Mouse (Mus musculus) urinary bladder, adult 18-20 months (tissue): Measurements from ENCODE around the gene Tfip11.

Experiments
- DNase-seq, 2 experiments: peaks; one replicate each; pipeline ENCODE4 v3.0.0; 2022; ENCODE audit warnings: low spot score in 2 of 2, mixed read lengths in 2 of 2

Tfip11 gene

DNA sequence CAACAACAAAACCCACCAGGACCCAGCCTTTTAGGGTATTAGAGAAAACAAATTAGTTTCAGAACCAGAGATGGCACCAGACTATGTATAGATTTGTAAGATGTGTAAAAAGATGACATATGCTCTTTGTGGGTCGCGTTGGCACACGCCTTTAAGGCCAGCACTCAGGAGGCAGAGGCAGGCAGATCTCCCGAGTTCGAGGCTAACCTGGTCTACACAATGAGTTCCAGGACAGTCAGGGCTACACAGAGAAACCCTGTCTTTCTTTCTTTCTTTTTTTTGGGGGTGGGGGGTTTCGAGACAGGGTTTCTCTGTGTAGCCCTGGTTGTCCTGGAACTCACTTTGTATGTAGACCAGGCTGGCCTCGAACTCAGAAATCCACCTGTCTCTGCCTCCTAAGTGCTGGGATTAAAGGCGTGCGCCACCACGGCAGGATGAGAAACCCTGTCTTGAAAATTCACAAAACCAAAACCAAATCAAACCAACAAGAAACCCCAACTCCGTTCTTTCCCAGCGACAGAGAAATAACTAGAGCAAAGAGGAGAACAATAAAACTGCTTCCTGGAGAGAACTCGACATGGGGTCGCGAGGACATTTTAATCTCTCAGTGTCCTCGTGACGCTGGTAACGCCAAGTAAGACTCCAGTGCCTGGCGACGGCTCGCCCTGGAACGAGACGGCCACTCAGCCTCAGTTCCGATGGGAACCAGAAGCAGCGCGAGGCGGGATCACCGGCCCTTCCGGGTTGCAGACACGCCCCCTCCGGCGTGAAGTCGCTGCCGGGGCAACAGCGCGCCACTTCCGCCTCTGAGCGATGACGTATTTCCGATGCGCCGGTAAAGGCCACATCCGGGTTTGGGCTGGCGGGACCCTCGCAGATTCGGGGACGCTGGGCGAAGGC lies at the start of gene Tfip11:
Tfip11 (plus strand) TSS at position 813 of the 900 bp plus-strand sequence.
- peak; percentile 92 to 95 for DNase-seq

DNA sequence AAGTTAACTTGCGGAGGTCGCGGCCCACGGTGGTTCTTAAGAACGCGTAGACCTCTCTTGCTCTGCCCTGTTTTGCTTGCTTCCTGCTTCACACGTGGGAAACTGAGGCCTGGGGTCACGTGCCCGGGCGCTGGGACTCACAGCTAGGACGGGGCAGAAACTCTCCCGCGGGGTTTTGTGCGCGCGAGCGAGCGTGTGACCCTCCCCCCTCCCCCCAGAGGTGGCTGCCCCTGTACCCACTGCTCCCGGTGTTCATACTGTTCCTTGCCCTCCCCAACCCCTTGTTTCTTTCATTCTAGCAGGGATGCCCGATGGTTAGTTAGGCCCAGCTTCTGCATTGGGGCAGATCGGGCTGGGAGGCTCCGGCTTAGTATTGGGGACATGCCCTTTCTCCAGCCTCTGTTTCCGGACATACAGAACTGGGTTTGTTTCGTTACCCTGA lies 49.2 kb upstream of the Tfip11 start:
- DNase-seq, result peak in 1 of 2 experiments; percentile 24

DNA sequence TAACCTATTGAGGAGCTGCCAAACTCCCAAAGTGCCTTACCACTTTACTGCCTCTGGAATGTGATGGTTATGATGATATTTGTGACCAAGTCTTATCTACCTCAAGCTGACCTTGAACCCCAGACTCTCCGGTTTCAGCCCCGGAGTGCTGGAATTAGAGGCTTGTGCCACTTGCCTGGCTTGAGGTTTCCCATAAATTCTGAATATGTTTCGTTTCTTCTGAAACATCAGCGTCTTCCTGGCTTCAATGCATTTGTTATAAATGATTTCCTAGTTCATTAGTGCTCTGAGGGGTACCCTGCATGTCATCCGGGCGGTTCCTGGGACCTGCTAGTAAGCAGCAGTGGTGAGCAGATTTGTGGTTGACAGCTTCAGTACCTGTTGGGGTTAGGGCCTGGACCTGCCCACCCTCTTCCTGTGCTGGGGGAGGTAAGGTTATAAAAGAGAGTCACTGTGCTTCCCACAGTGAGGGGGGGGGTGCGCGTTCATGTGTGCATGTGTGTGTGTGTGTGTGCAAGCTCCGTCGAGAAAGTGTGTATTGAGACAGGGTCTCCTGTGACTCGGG lies 48.2 kb upstream of the Tfip11 start:
- no peak for DNase-seq

DNA sequence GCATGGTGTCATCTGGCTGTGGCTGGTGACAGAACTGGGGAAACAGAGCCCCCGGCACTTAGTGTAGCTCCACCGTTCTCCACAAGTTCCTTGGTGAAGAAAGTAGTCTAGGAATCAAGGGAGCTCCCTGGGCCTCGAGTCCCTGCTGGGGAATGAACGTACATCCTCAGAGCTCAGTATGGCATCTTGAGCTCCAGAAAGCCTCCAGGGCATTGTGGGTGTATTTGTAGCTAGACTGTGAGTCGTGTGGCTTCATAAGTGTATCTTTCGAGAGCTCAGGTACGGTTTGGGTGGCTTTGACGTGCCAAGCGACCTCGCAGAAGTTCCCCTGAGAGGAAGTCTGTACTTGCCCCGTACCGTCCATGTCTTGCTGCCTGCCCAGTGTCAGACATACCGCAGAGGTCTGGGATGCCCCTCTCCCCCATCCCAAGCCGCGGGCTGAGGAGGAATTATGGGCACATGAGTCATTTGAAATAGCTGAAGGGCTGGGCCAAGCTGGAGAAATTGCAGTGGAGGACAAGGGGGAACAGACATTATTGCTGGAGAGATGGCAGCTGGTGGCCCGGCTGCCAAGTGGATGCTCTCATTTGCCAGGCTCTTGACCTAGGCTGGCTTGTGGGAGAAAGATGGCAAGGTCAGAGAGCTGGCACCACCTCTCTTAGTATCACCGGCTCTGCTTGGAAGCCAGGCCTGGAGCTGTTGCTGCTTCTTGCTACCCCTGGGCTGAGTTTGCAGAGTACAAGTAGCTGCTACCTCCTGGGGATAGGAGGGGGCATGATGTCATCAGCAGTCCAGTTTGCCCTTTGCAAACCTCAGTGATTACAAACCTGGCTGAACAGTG lies 46.8 kb upstream of the Tfip11 start:
- no peak for DNase-seq

DNA sequence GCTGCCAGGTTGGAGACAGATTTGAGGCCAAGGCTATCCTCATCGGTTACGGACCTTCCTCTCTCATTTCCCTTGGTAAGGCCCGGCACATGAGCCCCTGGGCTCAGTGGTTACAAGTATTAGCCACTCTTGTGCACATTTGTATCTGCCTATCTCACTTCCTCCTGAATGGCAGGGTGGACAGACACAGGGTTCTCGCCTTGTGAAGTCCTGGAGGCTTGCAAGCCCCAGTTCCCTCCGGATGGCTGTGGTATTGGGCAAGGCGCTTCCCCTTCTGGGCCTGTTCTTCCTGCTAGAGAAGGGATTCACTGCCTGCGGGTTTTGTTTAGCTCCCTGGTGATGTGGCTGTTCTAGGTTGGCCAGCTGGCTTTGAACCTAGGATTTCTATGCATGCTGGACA lies 46.0 kb upstream of the Tfip11 start:
- no peak for DNase-seq

DNA sequence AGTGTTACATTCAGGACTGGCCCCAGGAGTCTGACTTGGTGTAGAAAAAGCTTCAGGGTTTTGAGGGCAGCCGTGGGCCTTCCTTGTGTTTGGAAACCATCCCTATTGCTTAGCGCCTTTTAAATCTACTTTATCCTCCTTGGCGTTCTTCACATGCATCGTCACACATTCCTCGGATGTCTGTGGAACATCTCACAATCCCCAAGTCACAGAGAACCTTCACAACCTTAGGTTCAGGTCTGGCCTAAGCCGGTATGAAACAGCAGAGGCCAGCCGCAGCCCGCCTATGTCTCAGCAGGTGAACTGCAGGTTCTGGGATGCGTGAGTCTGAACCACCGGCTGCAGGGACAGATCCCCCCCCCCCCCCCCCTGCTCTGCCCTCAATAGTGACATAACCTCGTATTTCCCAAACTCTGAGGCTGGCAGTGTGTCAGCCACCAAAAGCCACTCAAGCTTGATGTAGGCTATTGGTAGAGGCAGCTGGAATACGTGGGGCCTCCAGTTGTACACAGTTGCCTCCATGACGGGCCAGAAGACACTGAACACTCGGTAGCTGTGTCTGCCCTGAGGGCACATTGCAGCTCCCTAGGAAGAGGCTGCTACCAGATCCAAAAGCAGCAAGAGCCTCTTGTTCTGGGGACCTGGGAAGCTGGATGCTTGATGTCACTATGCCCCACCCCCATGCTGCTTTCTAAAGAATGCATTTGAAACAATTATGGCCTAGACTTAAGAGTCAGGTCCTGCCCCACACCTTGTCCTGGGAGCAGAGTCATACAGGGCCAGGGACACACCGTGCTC lies 45.1 kb upstream of the Tfip11 start:
- no peak for DNase-seq

DNA sequence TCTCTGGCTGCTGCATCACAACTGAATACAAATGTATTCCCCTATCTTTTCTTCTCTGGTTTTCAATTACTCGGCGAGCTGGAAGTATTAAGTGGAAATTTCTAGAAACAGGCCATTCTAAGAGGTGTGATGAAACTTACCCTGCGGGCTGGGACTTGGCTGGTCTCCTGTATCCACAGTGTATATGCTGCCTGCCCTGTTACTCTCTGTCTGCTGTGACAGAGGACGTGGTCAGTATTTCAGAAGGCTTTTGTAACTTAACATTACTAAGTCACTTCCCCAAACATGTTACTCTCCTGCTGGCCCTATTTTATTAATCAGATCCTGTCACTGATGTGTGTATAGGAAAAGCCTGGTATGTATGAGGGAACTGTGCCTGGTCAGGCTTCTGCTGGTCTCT lies 44.5 kb upstream of the Tfip11 start:
- DNase-seq, result no peak

DNA sequence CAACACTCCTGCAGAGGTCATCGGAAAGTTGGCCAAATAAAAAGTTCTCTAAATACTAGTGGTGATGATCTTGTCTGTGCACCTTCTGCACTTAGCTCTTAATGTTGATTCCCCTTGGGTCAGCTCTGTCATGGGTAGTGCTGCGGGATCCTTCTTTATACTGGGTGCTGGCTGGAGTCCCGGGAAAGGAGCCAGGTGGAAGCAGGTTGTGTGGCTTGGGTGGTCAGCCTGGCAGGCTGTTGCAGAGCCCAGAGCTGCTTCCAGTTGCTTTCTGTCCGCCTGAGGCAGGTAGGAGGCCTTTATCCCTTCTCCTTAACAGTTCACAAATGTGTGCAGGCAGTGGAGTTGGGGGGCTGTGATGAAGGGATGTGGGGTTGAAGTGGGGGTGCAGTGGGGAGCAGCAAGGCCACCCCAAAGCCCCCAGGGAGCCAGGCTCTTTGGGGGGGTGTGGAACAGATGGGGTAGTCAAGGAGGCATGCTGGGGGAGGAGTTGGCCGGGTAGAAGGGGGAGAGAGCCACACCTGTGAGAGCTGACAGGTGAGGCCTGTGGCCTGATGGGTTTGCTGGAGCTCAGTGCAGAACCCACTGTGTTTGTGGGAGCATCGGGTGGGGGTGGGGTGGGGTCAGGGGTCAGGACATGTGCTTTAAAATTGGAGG lies 43.9 kb upstream of the Tfip11 start:
- DNase-seq, result no peak

DNA sequence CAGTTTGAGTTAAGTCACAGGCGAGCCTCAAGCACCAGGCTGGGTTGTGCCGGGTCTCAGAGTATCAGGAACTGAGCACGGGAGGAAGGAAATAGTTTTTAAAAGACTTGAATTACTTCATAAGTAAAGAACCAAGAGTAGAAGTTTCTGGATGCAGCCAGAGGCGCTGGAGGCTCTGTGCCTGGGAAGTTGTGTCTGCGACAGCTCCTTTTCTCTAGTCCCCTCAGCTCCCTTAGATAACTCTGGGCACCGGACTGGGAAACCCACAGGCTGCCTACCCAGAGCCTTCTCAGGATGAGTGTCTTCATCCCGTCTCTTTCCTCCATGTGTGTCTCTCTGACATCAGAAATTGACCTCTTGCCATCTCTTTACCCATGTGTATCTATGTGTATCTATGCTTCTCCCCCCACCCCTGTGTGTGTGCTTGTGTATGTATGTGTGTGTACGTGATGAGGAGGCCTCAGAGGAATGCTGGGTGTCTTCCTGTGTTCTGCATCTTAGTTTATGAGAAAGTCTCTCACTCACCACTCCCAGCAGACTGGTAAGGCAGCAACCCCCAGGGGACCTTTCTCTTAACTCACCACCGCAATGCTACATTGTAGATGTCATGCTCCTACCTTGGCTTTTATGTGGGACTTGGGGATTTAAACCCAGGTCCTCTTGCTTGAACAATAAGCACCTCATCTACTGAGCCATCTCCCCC lies 43.2 kb upstream of the Tfip11 start:
- DNase-seq, result no peak

DNA sequence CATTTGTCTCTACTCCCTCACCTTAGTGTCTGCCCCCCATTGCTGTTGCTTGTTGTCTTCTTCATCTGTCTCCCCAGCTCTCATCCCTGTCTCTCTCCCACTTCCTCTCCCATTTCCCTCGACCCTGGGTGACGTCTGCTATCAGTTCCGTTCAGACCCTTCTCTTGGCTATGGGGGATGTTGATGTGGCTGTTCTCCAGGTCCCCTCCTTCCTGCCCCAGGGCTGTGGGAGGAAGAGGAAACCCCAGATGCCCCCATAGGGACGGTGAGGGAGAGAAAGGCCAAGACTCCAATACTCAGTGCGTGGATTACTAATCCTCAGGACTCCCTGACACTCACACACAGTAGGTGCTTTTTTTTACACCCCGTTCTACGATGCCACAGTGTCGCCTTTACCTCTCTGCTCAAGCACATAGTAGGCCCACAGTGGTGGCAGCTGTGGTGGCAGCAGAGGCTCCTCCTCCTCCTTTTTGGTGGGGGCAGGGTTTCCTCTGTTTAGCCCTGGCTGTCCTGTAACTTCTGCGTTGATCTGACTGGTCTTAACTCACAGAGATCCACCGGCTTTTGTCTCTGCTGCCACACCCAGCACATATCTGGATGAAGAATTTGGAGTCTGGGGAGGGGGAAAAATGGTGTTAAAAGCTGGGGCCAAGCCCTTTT lies 42.5 kb upstream of the Tfip11 start:
- DNase-seq, result no peak

DNA sequence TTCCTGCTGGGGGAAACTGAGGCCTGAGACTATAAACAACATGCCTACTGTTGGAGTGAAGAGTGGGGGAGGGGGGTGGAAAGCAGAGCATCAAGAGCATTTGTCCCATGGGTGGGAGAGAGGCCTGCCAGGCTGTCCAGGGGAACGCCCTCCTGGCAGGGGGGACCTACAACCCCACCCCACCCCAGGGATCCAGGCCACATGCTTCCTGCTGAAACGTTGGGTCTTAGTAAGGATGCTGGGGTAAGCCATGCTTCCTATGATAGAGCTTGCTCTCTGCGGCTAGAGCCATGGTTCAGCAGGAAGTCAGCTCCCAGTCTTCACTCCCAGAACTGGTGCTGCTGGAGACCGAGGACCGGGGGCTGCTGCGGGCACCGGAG lies 42.0 kb upstream of the Tfip11 start:
- no peak for DNase-seq

DNA sequence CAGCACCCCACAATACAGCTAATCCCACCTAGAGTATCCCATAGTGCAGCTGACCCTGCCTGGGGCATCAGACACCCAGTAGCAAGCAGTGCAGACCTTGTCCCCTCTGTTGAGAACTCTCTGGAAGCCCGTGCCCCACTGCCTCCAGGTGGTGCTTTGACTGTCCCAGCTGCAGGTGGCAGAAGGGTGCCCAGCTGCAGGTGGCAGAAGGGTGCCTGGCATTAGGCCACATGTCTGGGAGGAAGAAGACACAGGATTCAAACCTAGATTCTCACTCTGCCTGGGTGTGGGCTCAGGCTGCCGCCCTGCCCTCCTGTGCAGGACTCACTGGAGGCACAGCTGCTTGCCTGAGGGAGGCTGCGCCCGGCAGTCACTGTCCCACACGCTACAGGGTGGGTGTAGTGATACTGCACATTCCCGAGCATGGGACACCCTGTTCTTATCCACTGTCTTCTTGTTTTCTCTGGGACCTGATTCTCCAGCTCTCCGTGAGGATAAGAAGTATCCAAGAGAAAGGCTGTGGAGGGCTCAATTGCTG lies 40.5 kb upstream of the Tfip11 start:
- DNase-seq, result no peak

DNA sequence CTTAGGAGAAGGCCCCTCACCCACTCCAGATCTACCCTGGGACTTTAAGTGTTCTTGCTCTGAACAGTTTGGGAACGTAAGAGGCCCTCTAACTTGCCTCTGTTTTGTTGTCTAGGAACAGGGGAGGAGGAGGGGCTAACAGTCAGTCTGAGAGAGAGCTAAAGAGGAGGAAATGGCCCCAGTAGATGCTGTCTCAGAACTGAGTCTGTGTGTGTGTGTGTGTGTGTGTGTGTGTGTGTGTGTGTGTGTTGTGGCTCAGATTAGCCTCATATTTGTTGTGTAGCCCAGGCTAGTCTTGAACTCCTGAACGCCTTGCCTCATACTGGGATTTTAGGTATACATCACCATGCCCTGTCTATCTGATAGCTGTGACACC lies 39.6 kb upstream of the Tfip11 start:
- no peak for DNase-seq

DNA sequence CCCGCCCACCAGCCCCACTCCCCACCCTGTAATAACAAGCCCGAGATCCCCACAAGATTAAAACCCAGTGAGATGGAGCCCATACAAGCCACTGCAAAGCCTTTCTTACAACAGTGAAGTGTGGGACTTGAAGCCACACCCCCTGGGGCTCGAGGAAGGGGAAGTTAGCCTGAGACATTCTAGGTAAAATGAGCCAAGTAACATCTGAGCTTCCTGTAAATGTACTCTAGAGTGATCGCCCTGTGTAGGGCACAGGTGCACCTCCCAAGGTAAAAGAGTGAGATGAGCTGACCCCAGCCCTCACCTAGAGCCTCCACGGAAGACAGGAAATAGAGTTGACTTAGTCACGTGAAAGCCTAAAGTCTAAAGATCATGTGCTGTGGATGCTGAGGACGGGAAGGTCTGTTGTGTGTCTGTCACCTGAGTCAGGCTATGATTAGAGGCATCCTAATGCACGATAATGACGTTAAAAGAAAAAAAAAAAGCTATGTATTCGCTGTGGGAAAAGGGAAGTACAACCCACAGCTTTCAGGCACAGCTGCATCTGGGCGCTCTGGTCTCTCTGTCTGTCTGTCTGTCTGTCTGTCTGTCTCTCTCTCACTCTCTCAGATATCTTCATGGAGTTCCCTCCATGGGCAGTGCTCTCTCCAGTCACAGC lies 39.0 kb upstream of the Tfip11 start:
- DNase-seq, result no peak

DNA sequence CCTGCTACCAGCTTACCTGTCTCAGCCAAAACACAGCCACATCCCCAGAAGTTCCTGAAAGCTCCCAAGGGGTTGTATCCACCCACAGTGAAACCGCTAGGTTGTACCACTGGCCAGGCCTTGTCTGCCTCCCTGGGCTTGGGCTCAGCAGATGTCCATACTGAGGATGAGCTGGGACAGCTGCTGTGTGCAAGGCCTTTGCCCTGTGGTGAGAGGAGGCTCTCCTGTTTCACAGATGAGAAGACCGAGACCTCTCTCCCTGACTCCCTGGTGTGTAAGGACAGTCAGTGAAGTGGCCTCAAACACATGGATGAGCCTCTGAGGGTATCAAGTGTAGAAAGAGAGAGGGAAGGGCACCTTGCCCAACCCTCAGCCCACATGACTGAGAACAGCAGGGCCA lies 38.5 kb upstream of the Tfip11 start:
- DNase-seq, result no peak

DNA sequence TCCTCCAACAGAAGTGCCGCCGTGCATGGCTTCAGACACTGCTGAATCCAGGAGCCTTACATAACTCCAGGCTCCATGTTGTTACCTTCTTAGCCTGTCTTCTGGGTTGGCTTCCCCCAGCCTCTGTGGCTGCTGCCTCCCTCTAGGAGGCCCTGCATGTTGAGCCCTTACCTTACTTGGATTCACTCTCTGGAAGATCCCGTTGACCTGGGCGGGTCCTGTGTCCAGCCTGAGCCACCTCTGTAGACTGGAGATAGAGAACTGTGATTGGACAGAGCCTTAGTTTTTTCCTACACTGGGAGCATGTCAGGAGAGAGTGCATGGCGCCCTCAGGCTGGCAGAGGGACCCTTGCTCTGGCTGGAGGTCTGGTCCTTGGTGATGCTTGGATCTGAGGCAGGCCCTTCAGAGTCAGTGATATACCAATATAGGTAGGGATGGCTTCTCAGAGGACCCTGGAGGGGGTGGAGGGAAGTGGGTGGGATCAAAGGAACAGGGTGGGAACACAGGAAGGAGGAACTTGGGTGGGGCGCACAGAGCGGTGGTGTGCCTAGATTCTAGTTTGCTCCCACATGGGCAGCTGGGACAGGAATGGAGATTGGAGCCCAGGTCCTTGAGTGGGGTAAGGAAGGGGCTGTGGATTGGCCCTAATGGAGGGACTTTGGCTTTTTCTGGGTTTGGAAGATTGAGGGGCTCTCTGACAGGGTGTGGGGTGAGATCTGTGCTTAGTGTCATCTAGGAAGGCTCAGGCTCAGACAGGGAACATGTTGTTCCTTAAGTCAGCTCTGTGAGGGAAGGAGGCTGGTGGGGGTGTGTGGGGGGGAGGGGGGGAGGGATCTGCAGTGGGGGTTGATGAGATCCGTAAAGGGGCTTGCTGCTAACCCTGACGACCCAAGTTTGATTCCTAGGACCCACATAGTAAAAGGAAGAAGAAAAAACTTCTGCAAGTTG lies 37.7 kb upstream of the Tfip11 start:
- no peak for DNase-seq

DNA sequence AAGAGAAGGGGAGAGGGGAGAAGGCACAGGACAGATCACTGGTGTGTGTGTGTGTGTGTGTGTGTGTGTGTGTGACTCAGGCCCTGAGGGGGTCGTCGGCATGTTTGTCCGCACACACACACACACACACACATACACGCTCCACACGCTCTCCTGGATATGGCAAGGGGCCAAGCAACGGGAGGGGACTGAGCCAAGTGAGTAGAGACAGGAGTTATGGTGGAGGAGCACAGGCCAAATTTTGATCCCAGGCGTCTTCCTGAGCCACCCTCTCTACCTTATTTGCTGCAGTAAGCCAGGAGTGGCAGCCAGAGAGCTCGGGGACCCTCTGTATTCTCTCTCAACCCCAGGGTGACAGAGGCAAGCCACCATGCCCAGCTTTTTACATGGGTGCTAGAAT lies 36.9 kb upstream of the Tfip11 start:
- DNase-seq, result no peak
